Mouse (Mus musculus) heart, adult 2 months (tissue): Measurements from ENCODE around the gene Lrrfip1.

ENCODE experiments used
- CTCF ChIP-seq: fragments of 200-600 bp; IDR thresholded peaks from 2 replicates; pipeline ENCODE4 v1.8.1; 2022; ENCODE audit warnings: antibody characterized with exemption, mild to moderate bottlenecking, moderate library complexity
- EP300 ChIP-seq: fragments of 200-500 bp; IDR thresholded peaks from 2 replicates; pipeline ENCODE4 v1.6.1; 2011; ENCODE audit warnings: low read depth, low read length, control low read depth; ENCODE audit not compliant: insufficient read depth
- POLR2A ChIP-seq: fragments of 200-500 bp; IDR thresholded peaks from 2 replicates; pipeline ENCODE4 v1.6.1; 2011; ENCODE audit warnings: mild to moderate bottlenecking, low read depth, low read length, control low read depth; ENCODE audit not compliant: insufficient read depth

DNA sequence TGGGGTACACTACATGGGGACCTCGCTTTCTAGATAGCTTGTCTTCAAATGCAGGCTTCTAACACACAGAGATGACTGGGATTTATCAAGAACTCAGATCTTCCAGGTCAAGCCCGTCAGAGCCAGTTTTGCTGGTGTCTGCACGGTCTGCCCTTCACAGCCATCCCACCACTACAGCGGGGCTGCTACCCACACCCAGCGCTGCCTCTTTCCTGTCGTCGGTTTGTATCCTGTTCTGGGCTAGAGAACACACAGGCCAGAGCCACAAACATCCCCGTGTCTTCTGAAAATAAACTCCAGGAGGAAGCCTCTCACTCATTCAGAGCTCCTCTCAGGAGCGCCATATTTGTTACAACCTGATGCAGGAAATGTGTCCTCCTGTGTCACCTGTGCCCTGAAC lies 49.2 kb upstream of the Lrrfip1 start:
- TF ChIP-seq POLR2A = no peak
- no peak for TF ChIP-seq CTCF
- TF ChIP-seq EP300 = no peak
